Mouse (Mus musculus) brain, embryonic 14.5 days (tissue): ENCODE results near the gene Crb3.

ENCODE experiments used
- CTCF ChIP-seq: fragments of 200-500 bp; IDR thresholded peaks from 2 replicates; pipeline ENCODE4 v1.5.1; 2012; ENCODE audit warnings: inconsistent platforms, mild to moderate bottlenecking, moderate library complexity, borderline replicate concordance; ENCODE audit not compliant: insufficient read depth, insufficient read length; ENCODE audit errors: extremely low read depth
- POLR2A ChIP-seq: fragments of 200-500 bp; IDR thresholded peaks from 2 replicates; pipeline ENCODE4 v1.6.1; 2012; ENCODE audit warnings: mild to moderate bottlenecking, inconsistent platforms, borderline replicate concordance; ENCODE audit not compliant: poor library complexity, insufficient read depth, insufficient read length, severe bottlenecking; ENCODE audit errors: extremely low read depth

GRCm38 (mm10) chr17:57107064-57107463, 48.2 kb downstream of the Crb3 start:
- TF ChIP-seq CTCF (no peak), POLR2A (no peak)
